ENCODE assay signal across 27 mouse cellular contexts in the genomic region with DNA sequence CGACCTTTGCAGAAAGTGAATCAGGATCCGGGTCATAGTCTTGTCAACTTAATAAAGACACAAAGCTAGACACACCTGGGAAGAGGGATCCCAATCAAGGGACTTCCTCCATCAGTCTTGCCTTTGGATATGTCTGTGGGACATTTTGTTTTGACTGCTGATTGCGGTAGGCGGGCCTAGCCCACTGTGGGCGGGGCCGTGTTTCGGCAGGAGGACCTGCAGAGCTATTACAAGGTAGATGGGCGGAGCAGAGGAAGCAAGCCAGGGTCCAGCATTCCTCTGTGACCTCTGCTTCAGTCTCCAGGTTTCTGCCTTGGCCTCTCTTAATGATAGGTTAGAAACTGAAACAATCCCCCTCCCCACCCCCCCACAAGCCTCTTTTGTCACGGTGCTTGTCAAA. TPM values are rescaled to one million over a fixed set of nuclear protein-coding genes. Genes with fewer than 3 reads are reported as not detected.
"Had no signal": no experiment of that assay in that cellular context is flagged by ENCODE, and none has a peak within 500 bp of the region (broad histone marks: within the 10 kb centered on the region; RNA-seq: fewer than 3 reads in every experiment).

No protein-coding gene starts in this region.

- ATAC-seq: hindbrain, embryonic 16.5 days; inflammation-experienced regulatory T-cells, adult 6 months; intestine, embryonic 15.5 days; intestine, postnatal 0 days; liver, embryonic 12.5 days had no signal

- H3K4me2 ChIP-seq: heart, embryonic 12.5 days; hindbrain, embryonic 12.5 days; hindbrain, embryonic 14.5 days; intestine, embryonic 15.5 days; limb, embryonic 12.5 days; liver, embryonic 12.5 days had no signal

- H3K9ac ChIP-seq: heart, embryonic 12.5 days; hindbrain, embryonic 12.5 days; hindbrain, embryonic 14.5 days; intestine, embryonic 15.5 days; limb, embryonic 12.5 days; liver, embryonic 12.5 days; liver, embryonic 14.5 days had no signal

- H3K36me3 ChIP-seq: heart, embryonic 10.5 days; heart, embryonic 12.5 days; hindbrain, embryonic 10.5 days; hindbrain, embryonic 12.5 days; intestine, embryonic 15.5 days; limb, embryonic 10.5 days; limb, embryonic 12.5 days; liver, embryonic 12.5 days had no signal

- H3K9me3 ChIP-seq: heart, embryonic 10.5 days; hindbrain, embryonic 10.5 days; hindbrain, embryonic 12.5 days; intestine, embryonic 15.5 days; limb, embryonic 10.5 days had no signal

- H3K27me3 ChIP-seq: heart, embryonic 12.5 days; hindbrain, embryonic 12.5 days; intestine, embryonic 15.5 days; limb, embryonic 12.5 days; liver, embryonic 12.5 days had no signal

- DNase-seq: gastrocnemius, adult 2 months; gastrocnemius, postnatal 10 days; gastrocnemius, postnatal 25 days; heart, adult 18-20 months; heart, postnatal 10 days; heart, postnatal 4 days; kidney, adult 18-20 months; kidney, adult 8-10 months; kidney, postnatal 10 days; kidney, postnatal 25 days; kidney, postnatal 4 days had no signal

- H3K27ac ChIP-seq: gastrocnemius, adult 2 months; heart, embryonic 10.5 days; hindbrain, embryonic 10.5 days; hindbrain, embryonic 12.5 days; hindbrain, embryonic 14.5 days; intestine, embryonic 15.5 days; layer of hippocampus, adult 2 months; limb, embryonic 10.5 days; limb, embryonic 12.5 days; liver, embryonic 12.5 days; liver, embryonic 14.5 days had no signal

- H3K4me3 ChIP-seq: gastrocnemius, adult 2 months; heart, embryonic 10.5 days; heart, embryonic 12.5 days; hindbrain, embryonic 10.5 days; hindbrain, embryonic 12.5 days; intestine, embryonic 15.5 days; layer of hippocampus, adult 2 months; limb, embryonic 10.5 days; limb, embryonic 12.5 days; liver, embryonic 12.5 days had no signal

- H3K4me1 ChIP-seq: heart, embryonic 10.5 days; heart, embryonic 12.5 days; hindbrain, embryonic 12.5 days; intestine, embryonic 15.5 days; limb, embryonic 10.5 days; limb, embryonic 12.5 days; liver, embryonic 12.5 days had no signal

RNA-seq across cellular contexts. Expression of gene Dok5, which starts 22.7 kb away (rescaled TPM):
- total RNA-seq: granulocyte monocyte progenitor cell, adult 5-6 weeks; liver, adult 2 months had no signal
- polyA plus RNA-seq: inflammation-experienced regulatory T-cells, adult 6 months; liver, adult 2 months had no signal
